Mouse (Mus musculus): ENCODE measurements around the gene Spn. TPM values are rescaled to one million over a fixed set of nuclear protein-coding genes. Genes with fewer than 3 reads are reported as not detected.

Spn gene
- polyA plus RNA-seq, 2 experiments = 7.9 to 10.8 TPM

GRCm38 (mm10) chr7:127093914-127094313 lies 43.7 kb downstream of the Spn start:
- H3K27me3 ChIP-seq (ENCODE audit: control insufficient read depth, insufficient read depth, low read length) = no peaks in the 10 kb centered on the region
- no peak overlapping the region for H3K9ac ChIP-seq (replicated peaks)
- WGBS (ENCODE audit: insufficient replicate concordance) = 76% methylated on average over 3 of the region's 3 CpGs
- H3K4me3 ChIP-seq (ENCODE audit: insufficient read depth in 1 of 2, low read depth in 2 of 2, low read length in 2 of 2) = no peak overlapping the region
- H3K9me3 ChIP-seq (ENCODE audit: control insufficient read depth, low read length) = no peaks in the 10 kb centered on the region
- H3K4me2 ChIP-seq (ENCODE audit: low read depth) = no peak overlapping the region
- ATAC-seq (ENCODE audit: insufficient read depth) = no peak
- H3K36me3 ChIP-seq (replicated peaks; ENCODE audit: control insufficient read depth, insufficient read depth, low read depth) = no peaks in the 10 kb centered on the region; the same call in 1 of the 2 replicates
- no peak for TF ChIP-seq EP300 (IDR thresholded peaks at IDR 0.05; ENCODE audit: low read depth)
- no peak for TF ChIP-seq CTCF (IDR thresholded peaks at IDR 0.05; ENCODE audit: low read depth)
- peaks cover 9 to 33% of the 10 kb centered on the region in 2 experiments for H3K4me1 ChIP-seq (replicated peaks; ENCODE audit: control insufficient read depth in 2 of 2, insufficient read depth in 2 of 2, low read length in 1 of 2)
- H3K27ac ChIP-seq = no peak overlapping the region
- DNase-seq (ENCODE audit: low read depth in 3 of 3, low spot score in 3 of 3) = no peak

GRCm38 (mm10) chr7:127091114-127091896 lies 46.3 kb downstream of the Spn start, which contains the start of gene AI467606:
TSS of gene AI467606 (plus strand) at chr7:127091359.
- peak within 1 kb of the TSS; percentile 59 for H3K4me2 ChIP-seq (ENCODE audit: low read depth)
- peak within 1 kb of the TSS; percentile 57 to 74 for H3K4me3 ChIP-seq (ENCODE audit: insufficient read depth in 1 of 2, low read depth in 2 of 2, low read length in 2 of 2)
- H3K36me3 ChIP-seq (replicated peaks; ENCODE audit: control insufficient read depth, insufficient read depth, low read depth) = no peaks in the 10 kb centered on the region; the same call in 1 of the 2 replicates
- H3K4me1 ChIP-seq (replicated peaks; ENCODE audit: control insufficient read depth in 2 of 2, insufficient read depth in 2 of 2, low read length in 1 of 2) = peaks cover 17 to 38% of the 10 kb centered on the region in 2 experiments
- ATAC-seq (ENCODE audit: insufficient read depth) = peak; percentile 87
- DNase-seq (ENCODE audit: low read depth in 3 of 3, low spot score in 3 of 3) = peak; percentile 72 to 83 (median 75)
- H3K9ac ChIP-seq (replicated peaks) = peak within 1 kb of the TSS; percentile 76
- H3K27ac ChIP-seq = peak within 1 kb of the TSS; percentile 21
- H3K27me3 ChIP-seq (ENCODE audit: control insufficient read depth, insufficient read depth, low read length) = no peaks in the 10 kb centered on the region
- TF ChIP-seq CTCF (IDR thresholded peaks at IDR 0.05; ENCODE audit: low read depth) (no peak), EP300 (IDR thresholded peaks at IDR 0.05; ENCODE audit: low read depth) (peak; percentile 71)
- H3K9me3 ChIP-seq (ENCODE audit: control insufficient read depth, low read length) = no peaks in the 10 kb centered on the region
- WGBS (ENCODE audit: insufficient replicate concordance) = 11% methylated on average over 16 of the region's 16 CpGs

GRCm38 (mm10) chr7:127090154-127091113 lies 47.2 kb downstream of the Spn start:
- H3K4me2 ChIP-seq (ENCODE audit: low read depth) = peak overlapping the region; percentile 59
- peaks cover 17 to 41% of the 10 kb centered on the region in 2 experiments for H3K4me1 ChIP-seq (replicated peaks; ENCODE audit: control insufficient read depth in 2 of 2, insufficient read depth in 2 of 2, low read length in 1 of 2)
- H3K4me3 ChIP-seq (ENCODE audit: insufficient read depth in 1 of 2, low read depth in 2 of 2, low read length in 2 of 2) = peak overlapping the region; percentile 57 to 74
- peak overlapping the region; percentile 76 for H3K9ac ChIP-seq (replicated peaks)
- peak overlapping the region; percentile 21 for H3K27ac ChIP-seq
- H3K36me3 ChIP-seq (replicated peaks; ENCODE audit: control insufficient read depth, insufficient read depth, low read depth) = no peaks in the 10 kb centered on the region; the same call in 1 of the 2 replicates
- DNase-seq (ENCODE audit: low read depth in 3 of 3, low spot score in 3 of 3) (no peak), ATAC-seq (ENCODE audit: insufficient read depth) (peak; percentile 12)
- WGBS (ENCODE audit: insufficient replicate concordance) = 35% methylated on average over 20 of the region's 20 CpGs
- no peaks in the 10 kb centered on the region for H3K9me3 ChIP-seq (ENCODE audit: control insufficient read depth, low read length)
- H3K27me3 ChIP-seq (ENCODE audit: control insufficient read depth, insufficient read depth, low read length) = no peaks in the 10 kb centered on the region
- TF ChIP-seq CTCF (IDR thresholded peaks at IDR 0.05; ENCODE audit: low read depth) (peak; percentile 4; the same call in 1 of the 2 replicates), EP300 (IDR thresholded peaks at IDR 0.05; ENCODE audit: low read depth) (no peak)

DNA sequence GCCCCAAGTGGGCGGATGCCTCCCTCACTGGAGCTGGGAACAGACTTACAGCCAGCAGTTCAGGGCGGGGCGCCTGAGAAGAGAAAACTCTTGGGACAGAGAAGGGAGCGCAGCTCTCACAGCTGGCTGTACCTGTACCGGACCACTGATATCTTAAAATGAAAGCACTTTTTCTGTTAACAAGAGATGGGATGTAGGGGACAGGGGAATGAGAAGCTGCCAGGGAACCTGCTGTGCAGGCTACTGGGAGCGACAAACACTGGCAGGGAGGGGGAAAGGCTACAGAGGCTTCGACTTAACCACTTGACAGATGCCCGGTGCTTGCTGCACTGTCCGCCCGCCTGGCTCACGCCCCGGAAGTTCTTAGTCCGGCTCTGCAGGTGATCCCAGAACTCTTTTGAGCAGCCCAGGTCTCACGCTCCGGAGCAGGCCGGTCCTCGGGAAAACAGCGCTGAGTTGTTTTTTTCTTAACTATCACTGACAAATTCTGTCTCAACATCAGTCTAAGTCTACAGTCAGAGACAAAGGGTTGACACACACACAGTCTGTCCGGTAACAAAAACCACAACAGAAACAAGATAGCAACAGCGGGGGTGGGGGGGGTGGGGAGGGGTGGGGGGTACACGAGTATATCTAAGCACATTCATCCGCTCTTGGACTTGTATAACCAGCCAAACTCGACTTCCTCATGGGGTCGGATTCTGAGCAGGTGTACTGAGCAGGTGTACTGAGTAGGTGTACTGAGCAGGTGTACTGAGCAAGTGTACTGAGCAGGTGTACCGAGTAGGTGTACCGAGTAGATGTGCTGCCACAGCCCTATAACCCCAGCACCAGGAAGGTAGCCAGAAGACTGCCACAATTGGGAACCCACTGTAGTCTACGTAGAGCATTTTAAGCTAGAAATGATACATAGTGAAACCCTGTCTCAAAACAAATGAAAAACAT lies 48.5 kb downstream of the Spn start:
- WGBS (ENCODE audit: insufficient replicate concordance) = 8% methylated on average over 27 of the region's 27 CpGs
- H3K4me2 ChIP-seq (ENCODE audit: low read depth) = peak overlapping the region; percentile 79
- TF ChIP-seq EP300 (IDR thresholded peaks at IDR 0.05; ENCODE audit: low read depth) = no peak
- TF ChIP-seq CTCF (IDR thresholded peaks at IDR 0.05; ENCODE audit: low read depth) = no peak
- no peaks in the 10 kb centered on the region for H3K9me3 ChIP-seq (ENCODE audit: control insufficient read depth, low read length)
- peak overlapping the region; percentile 71 for H3K9ac ChIP-seq (replicated peaks)
- no peaks in the 10 kb centered on the region for H3K27me3 ChIP-seq (ENCODE audit: control insufficient read depth, insufficient read depth, low read length)
- peak overlapping the region; percentile 89 for H3K27ac ChIP-seq
- H3K4me3 ChIP-seq (ENCODE audit: insufficient read depth in 1 of 2, low read depth in 2 of 2, low read length in 2 of 2) = peak overlapping the region; percentile 31 to 35
- H3K4me1 ChIP-seq (replicated peaks; ENCODE audit: control insufficient read depth in 2 of 2, insufficient read depth in 2 of 2, low read length in 1 of 2) = peaks cover 17 to 51% of the 10 kb centered on the region in 2 experiments
- DNase-seq (ENCODE audit: low read depth in 3 of 3, low spot score in 3 of 3) = peak in 1 of 3 experiments; percentile 45
- no peaks in the 10 kb centered on the region; the same call in 1 of the 2 replicates for H3K36me3 ChIP-seq (replicated peaks; ENCODE audit: control insufficient read depth, insufficient read depth, low read depth)
- ATAC-seq (ENCODE audit: insufficient read depth) = no peak
